In the genomic region with DNA sequence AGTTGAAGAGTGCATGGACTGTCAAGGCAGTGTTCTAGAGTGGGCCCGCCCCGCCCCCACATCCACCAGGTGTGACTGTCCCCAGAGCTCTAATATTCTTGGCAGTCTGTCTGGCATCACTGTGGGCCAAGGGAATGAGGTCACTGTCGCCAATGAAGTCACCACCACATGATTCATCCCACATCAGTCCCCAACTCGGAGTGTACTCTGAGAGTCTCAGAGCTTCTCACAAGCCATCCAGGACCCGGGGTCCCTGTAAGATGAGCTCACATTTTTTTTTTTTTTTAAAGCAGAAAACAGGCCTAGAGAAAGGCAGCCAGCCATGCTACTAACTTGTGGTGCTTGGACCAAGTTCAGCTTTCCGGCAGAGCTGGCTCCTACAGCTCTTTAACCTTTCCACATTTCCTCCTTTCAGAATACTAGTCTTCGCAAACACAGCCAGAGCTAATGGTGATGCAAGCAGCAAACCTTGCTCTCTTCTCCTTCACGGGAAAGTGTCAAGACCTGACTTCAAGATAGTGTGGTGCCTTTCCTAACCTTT, we compare ENCODE assay signal across 8 mouse cellular contexts. TPM values are rescaled to one million over a fixed set of nuclear protein-coding genes. Genes with fewer than 3 reads are reported as not detected.
DNase-seq lines count a peak whose midpoint lies in the region; ATAC-seq and TF ChIP-seq lines count a peak whose summit lies in the region.

No protein-coding gene starts in this region.

- H3K27ac ChIP-seq in liver, embryonic 15.5 days (replicated peaks), result no peak overlapping the region
- H3K27ac ChIP-seq in liver, postnatal 0 days (ENCODE audit: low read depth), result no peak overlapping the region
- H3K27ac ChIP-seq in heart, embryonic 14.5 days (replicated peaks in 1 of 2; ENCODE audit: control insufficient read depth in 1 of 2, insufficient read depth in 1 of 2, low read depth in 2 of 2, low read length in 2 of 2), result peak overlapping the region; percentile 84 to 97
- H3K27ac ChIP-seq in limb, embryonic 10.5 days, result peak overlapping the region; percentile 95
- no peak overlapping the region for H3K27ac ChIP-seq in stomach, embryonic 15.5 days

- no peaks in the 10 kb centered on the region for H3K9me3 ChIP-seq in liver, embryonic 15.5 days (replicated peaks)
- H3K9me3 ChIP-seq in liver, postnatal 0 days (ENCODE audit: low read length), result no peaks in the 10 kb centered on the region
- no peaks in the 10 kb centered on the region for H3K9me3 ChIP-seq in heart, embryonic 14.5 days (ENCODE audit: control insufficient read depth, low read length)
- no peaks in the 10 kb centered on the region for H3K9me3 ChIP-seq in limb, embryonic 10.5 days (replicated peaks)
- H3K9me3 ChIP-seq in stomach, embryonic 15.5 days, result no peaks in the 10 kb centered on the region

- H3K4me2 ChIP-seq in liver, embryonic 15.5 days, result 0 out of 2 replicates have a peak overlapping the region, but pooled peaks have one; percentile 75
- H3K4me2 ChIP-seq in liver, postnatal 0 days (ENCODE audit: low read depth, low read length), result no peak overlapping the region
- H3K4me2 ChIP-seq in heart, embryonic 14.5 days (ENCODE audit: low read length), result peak overlapping the region; percentile 91; the same call in 1 of the 2 replicates
- H3K4me2 ChIP-seq in stomach, embryonic 15.5 days, result 0 out of 2 replicates have a peak overlapping the region, but pooled peaks have one; percentile 84

- 46% methylated on average over 8 of the region's 8 CpGs for WGBS in liver, embryonic 15.5 days (ENCODE audit: insufficient replicate concordance)
- WGBS in liver, postnatal 0 days (ENCODE audit: insufficient replicate concordance), result 48% methylated on average over 8 of the region's 8 CpGs
- WGBS in heart, embryonic 14.5 days, result 49% methylated on average over 8 of the region's 8 CpGs
- WGBS in limb, embryonic 10.5 days, result 65% methylated on average over 8 of the region's 8 CpGs
- 51% methylated on average over 8 of the region's 8 CpGs for WGBS in stomach, embryonic 15.5 days

- DNase-seq in liver, postnatal 0 days, result no peak
- peak; percentile 33 for DNase-seq in cerebellum, adult 9-11 months
- no peak for DNase-seq in limb, embryonic 10.5 days (ENCODE audit: low spot score)
- no peak for DNase-seq in urinary bladder, postnatal 36 days (ENCODE audit: low spot score in 2 of 2)
- DNase-seq in thymus, postnatal 10 days (ENCODE audit: low spot score in 2 of 2), result no peak

- no peaks in the 10 kb centered on the region for H3K36me3 ChIP-seq in liver, embryonic 15.5 days (replicated peaks)
- no peaks in the 10 kb centered on the region for H3K36me3 ChIP-seq in liver, postnatal 0 days (replicated peaks; ENCODE audit: insufficient read depth, low read length)
- peaks cover 10% of the 10 kb centered on the region for H3K36me3 ChIP-seq in heart, embryonic 14.5 days (ENCODE audit: control insufficient read depth, insufficient read depth, low read length)
- H3K36me3 ChIP-seq in limb, embryonic 10.5 days, result 0 out of 2 replicates have a peak, but pooled peaks cover 7% of the 10 kb centered on the region
- no peaks in the 10 kb centered on the region for H3K36me3 ChIP-seq in stomach, embryonic 15.5 days

- peaks cover 45% of the 10 kb centered on the region for H3K27me3 ChIP-seq in liver, embryonic 15.5 days
- 0 out of 2 replicates have a peak, but pooled peaks cover 3% of the 10 kb centered on the region for H3K27me3 ChIP-seq in liver, postnatal 0 days (ENCODE audit: insufficient read depth, low read length)
- H3K27me3 ChIP-seq in heart, embryonic 14.5 days (ENCODE audit: control insufficient read depth, insufficient read depth, low read length), result no peaks in the 10 kb centered on the region
- no peaks in the 10 kb centered on the region for H3K27me3 ChIP-seq in limb, embryonic 10.5 days (ENCODE audit: low read depth, poor library complexity, severe bottlenecking)
- H3K27me3 ChIP-seq in stomach, embryonic 15.5 days (replicated peaks), result no peaks in the 10 kb centered on the region

- no peak overlapping the region for H3K9ac ChIP-seq in liver, embryonic 15.5 days
- H3K9ac ChIP-seq in liver, postnatal 0 days (replicated peaks), result no peak overlapping the region
- no peak overlapping the region; the same call in 1 of the 2 replicates for H3K9ac ChIP-seq in heart, embryonic 14.5 days (ENCODE audit: low read length)
- H3K9ac ChIP-seq in stomach, embryonic 15.5 days, result no peak overlapping the region

- no peak overlapping the region for H3K4me3 ChIP-seq in liver, embryonic 15.5 days (replicated peaks)
- no peak overlapping the region for H3K4me3 ChIP-seq in liver, postnatal 0 days (ENCODE audit: low read depth, low read length)
- H3K4me3 ChIP-seq in heart, embryonic 14.5 days (ENCODE audit: control insufficient read depth in 1 of 2, insufficient read depth in 1 of 2, low read depth in 1 of 2, low read length in 2 of 2), result no peak overlapping the region
- no peak overlapping the region for H3K4me3 ChIP-seq in limb, embryonic 10.5 days
- no peak overlapping the region for H3K4me3 ChIP-seq in stomach, embryonic 15.5 days (replicated peaks)

- H3K4me1 ChIP-seq in liver, embryonic 15.5 days (replicated peaks), result peaks cover 9% of the 10 kb centered on the region; the same call in 1 of the 2 replicates
- H3K4me1 ChIP-seq in liver, postnatal 0 days (ENCODE audit: insufficient read depth), result peaks cover 13% of the 10 kb centered on the region
- H3K4me1 ChIP-seq in heart, embryonic 14.5 days (ENCODE audit: control insufficient read depth in 2 of 2, insufficient read depth in 2 of 2, low read length in 2 of 2), result peaks cover 40 to 44% of the 10 kb centered on the region in 2 experiments
- peaks cover 48% of the 10 kb centered on the region for H3K4me1 ChIP-seq in limb, embryonic 10.5 days
- H3K4me1 ChIP-seq in stomach, embryonic 15.5 days, result peaks cover 24% of the 10 kb centered on the region

- no peak for TF ChIP-seq CTCF in liver, postnatal 0 days (IDR thresholded peaks at IDR 0.05; ENCODE audit: low read depth)

- ATAC-seq in liver, embryonic 15.5 days (ENCODE audit: insufficient read depth), result no peak
- no peak for ATAC-seq in liver, postnatal 0 days
- no peak for ATAC-seq in heart, embryonic 14.5 days (ENCODE audit: insufficient number of reproducible peaks, insufficient read depth, low FRiP score, low read depth)
- ATAC-seq in stomach, embryonic 15.5 days (ENCODE audit: insufficient read depth, low FRiP score, low read depth), result no peak

- TF ChIP-seq EP300 in liver, postnatal 0 days (IDR thresholded peaks at IDR 0.05; ENCODE audit: low read depth), result no peak

RNA-seq across cellular contexts. Expression of a gene that starts 1.5 kb away (rescaled TPM):
- polyA plus RNA-seq in liver, embryonic 15.5 days (2015; fragmentation: Nextera tagmentation; extraction: Ambion mirVana), result 1.4 TPM in 2 replicates
- 1.5 and 1.6 TPM in 2 replicates for polyA plus RNA-seq in liver, postnatal 0 days (2015; fragmentation: Nextera tagmentation; extraction: Ambion mirVana)
- 28.0 and 33.5 TPM in 2 replicates for polyA plus RNA-seq in heart, embryonic 14.5 days (2014; fragmentation: Nextera tagmentation; extraction: Ambion mirVana)
- polyA plus RNA-seq in limb, embryonic 10.5 days (2016; fragmentation: Nextera tagmentation; extraction: Ambion mirVana), result 10.5 and 13.3 TPM in 2 replicates
- polyA plus RNA-seq in stomach, embryonic 15.5 days (2015; fragmentation: Nextera tagmentation; extraction: Ambion mirVana), result 13.9 TPM in 2 replicates

RNA-seq across cellular contexts. Expression of a gene that starts 13.7 kb away (rescaled TPM):
- polyA plus RNA-seq in liver, embryonic 15.5 days (2015; fragmentation: Nextera tagmentation; extraction: Ambion mirVana), result not detected in 2 replicates
- not detected in 2 replicates for polyA plus RNA-seq in liver, postnatal 0 days (2015; fragmentation: Nextera tagmentation; extraction: Ambion mirVana)
- not detected in 2 replicates for polyA plus RNA-seq in heart, embryonic 14.5 days (2014; fragmentation: Nextera tagmentation; extraction: Ambion mirVana)
- polyA plus RNA-seq in limb, embryonic 10.5 days (2016; fragmentation: Nextera tagmentation; extraction: Ambion mirVana), result not detected in 2 replicates
- polyA plus RNA-seq in stomach, embryonic 15.5 days (2015; fragmentation: Nextera tagmentation; extraction: Ambion mirVana), result 0.13 TPM in 1 of 2 replicates, not detected in the other

RNA-seq across cellular contexts. Expression of a gene that starts 44.2 kb away (rescaled TPM):
- polyA plus RNA-seq in liver, embryonic 15.5 days (2015; fragmentation: Nextera tagmentation; extraction: Ambion mirVana), result not detected in 2 replicates
- polyA plus RNA-seq in liver, postnatal 0 days (2015; fragmentation: Nextera tagmentation; extraction: Ambion mirVana), result not detected in 2 replicates
- not detected in 2 replicates for polyA plus RNA-seq in heart, embryonic 14.5 days (2014; fragmentation: Nextera tagmentation; extraction: Ambion mirVana)
- not detected in 2 replicates for polyA plus RNA-seq in limb, embryonic 10.5 days (2016; fragmentation: Nextera tagmentation; extraction: Ambion mirVana)
- polyA plus RNA-seq in stomach, embryonic 15.5 days (2015; fragmentation: Nextera tagmentation; extraction: Ambion mirVana), result not detected in 2 replicates

Comparison
In these comparisons a context has a peak if more than half of its experiments do, and no peak if none do; other contexts are left out.
1. H3K27ac ChIP-seq: peak in heart, embryonic 14.5 days (2 of 2) and limb, embryonic 10.5 days (single experiment); none in liver, embryonic 15.5 days (single experiment), liver, postnatal 0 days (single experiment) and stomach, embryonic 15.5 days (single experiment).